Mouse (Mus musculus): ENCODE data around the gene Olfr906. TPM values are rescaled to one million over a fixed set of nuclear protein-coding genes. Genes with fewer than 3 reads are reported as not detected.

Olfr906 gene
- not detected for total RNA-seq (2021)

GRCm38 (mm10) chr9:38486785-38487184 lies at the start of gene Olfr906:
Gene Olfr906 (plus strand): TSS chr9:38487085.
- DNase-seq (ENCODE audit: low spot score in 2 of 2), result no peak
- intact Hi-C loops (cut with DNase I), result no loop called here

- intact Hi-C loops (cut with DNase I), result no loop called here
- DNase-seq (ENCODE audit: low spot score in 2 of 2), result no peak
Measured at GRCm38 (mm10) chr9:38447352-38447751, 39.5 kb upstream of the Olfr906 start, which contains the start of gene Olfr902. Gene Olfr902 (plus strand): TSS chr9:38447652.

GRCm38 (mm10) chr9:38462844-38463243 lies 24.0 kb upstream of the Olfr906 start, which contains the start of gene Olfr904:
Gene Olfr904 (plus strand): TSS chr9:38463144.
- intact Hi-C loops (cut with DNase I), result no loop called here
- DNase-seq (ENCODE audit: low spot score in 2 of 2), result no peak

GRCm38 (mm10) chr9:38470807-38471206 lies 16.1 kb upstream of the Olfr906 start, which contains the start of gene Olfr905:
Gene Olfr905 (plus strand): TSS chr9:38471107.
- DNase-seq (ENCODE audit: low spot score in 2 of 2), result no peak
- intact Hi-C loops (cut with DNase I), result no loop called here

GRCm38 (mm10) chr9:38495501-38495900 lies 8.6 kb downstream of the Olfr906 start, which contains the start of gene Olfr907:
Gene Olfr907 (plus strand): TSS chr9:38495801.
- intact Hi-C loops (cut with DNase I), result no loop called here

GRCm38 (mm10) chr9:38512353-38512752 lies 25.5 kb downstream of the Olfr906 start:
- no peak for DNase-seq (ENCODE audit: low spot score in 2 of 2)
- intact Hi-C loops (cut with DNase I), result no loop called here

More at GRCm38 (mm10) chr9:38495501-38495900, 8.6 kb downstream of the Olfr906 start, which contains the start of gene Olfr907:
- no peak for DNase-seq (ENCODE audit: low spot score in 2 of 2)

- intact Hi-C loops (cut with DNase I), result no loop called here
- no peak for DNase-seq (ENCODE audit: low spot score in 2 of 2)
Measured at GRCm38 (mm10) chr9:38521280-38521679, 34.4 kb downstream of the Olfr906 start, which contains the start of gene Olfr911-ps1. Gene Olfr911-ps1 (plus strand): TSS chr9:38521580.

GRCm38 (mm10) chr9:38537549-38537948 lies 50.7 kb downstream of the Olfr906 start, which contains the start of gene Olfr910:
Gene Olfr910 (plus strand): TSS chr9:38537849.
- intact Hi-C loops (cut with DNase I), result no loop called here

More at GRCm38 (mm10) chr9:38537549-38537948, 50.7 kb downstream of the Olfr906 start, which contains the start of gene Olfr910:
- DNase-seq (ENCODE audit: low spot score in 2 of 2), result no peak

Other genes with a start within 250 kb of the Olfr906 start
- not detected for gene Olfr143, start 234.3 kb upstream of the Olfr906 start, total RNA-seq (2021)
- gene Olfr895, start 219.2 kb upstream of the Olfr906 start, total RNA-seq (2021), result not detected
- gene Olfr896-ps1, start 196.0 kb upstream of the Olfr906 start, total RNA-seq (2021), result not detected
- not detected for gene Olfr25, start 158.0 kb upstream of the Olfr906 start, total RNA-seq (2021)
- gene Olfr898, start 138.7 kb upstream of the Olfr906 start, total RNA-seq (2021), result not detected
- gene Olfr250, start 120.2 kb upstream of the Olfr906 start, total RNA-seq (2021), result not detected
- not detected for gene Olfr251, start 110.0 kb upstream of the Olfr906 start, total RNA-seq (2021)
- gene Olfr147, start 85.4 kb upstream of the Olfr906 start, total RNA-seq (2021), result not detected
- not detected for gene Olfr901, start 57.6 kb upstream of the Olfr906 start, total RNA-seq (2021)
- gene Olfr902, start 39.4 kb upstream of the Olfr906 start, total RNA-seq (2021), result not detected
- not detected for gene Olfr904, start 23.9 kb upstream of the Olfr906 start, total RNA-seq (2021)
- not detected for gene Olfr905, start 16.0 kb upstream of the Olfr906 start, total RNA-seq (2021)
- gene Olfr907, start 8.7 kb downstream of the Olfr906 start, total RNA-seq (2021), result not detected
- gene Olfr911-ps1, start 34.5 kb downstream of the Olfr906 start, total RNA-seq (2021), result not detected
- gene Olfr910, start 50.8 kb downstream of the Olfr906 start, total RNA-seq (2021), result not detected
- not detected for gene Olfr912, start 93.1 kb downstream of the Olfr906 start, total RNA-seq (2021)
- not detected for gene Olfr913, start 105.7 kb downstream of the Olfr906 start, total RNA-seq (2021)
- not detected for gene Olfr914, start 118.0 kb downstream of the Olfr906 start, total RNA-seq (2021)
- not detected for gene Olfr916, start 172.8 kb downstream of the Olfr906 start, total RNA-seq (2021)
- gene Olfr917, start 178.8 kb downstream of the Olfr906 start, total RNA-seq (2021), result not detected
- not detected for gene Olfr918, start 187.5 kb downstream of the Olfr906 start, total RNA-seq (2021)
- gene Olfr919, start 216.6 kb downstream of the Olfr906 start, total RNA-seq (2021), result not detected
- gene Vwa5a, start 231.2 kb downstream of the Olfr906 start, total RNA-seq (2021), result 1 to 10 TPM; 7.2 to 7.9 TPM